Mouse (Mus musculus): Measurements from ENCODE around the gene Tfip11. TPM values are rescaled to one million over a fixed set of nuclear protein-coding genes. Genes with fewer than 3 reads are reported as not detected.

Gene Tfip11
- polyA plus RNA-seq, 1 experiment from 2014 or later: 8.0 TPM

- H3K9ac ChIP-seq (replicated peaks): no peak overlapping the region
- H3K9me3 ChIP-seq (ENCODE audit: low read length): no peaks in the 10 kb centered on the region
- 74% methylated on average over 5 of the region's 5 CpGs for WGBS (ENCODE audit: insufficient replicate concordance)
- no peak overlapping the region for H3K27ac ChIP-seq (ENCODE audit: low read depth)
- TF ChIP-seq EP300 (IDR thresholded peaks at IDR 0.05; ENCODE audit: low read depth): no peak
- TF ChIP-seq CTCF (IDR thresholded peaks at IDR 0.05; ENCODE audit: low read depth): no peak
- DNase-seq (no peak), ATAC-seq (no peak)
- no peaks in the 10 kb centered on the region for H3K27me3 ChIP-seq (ENCODE audit: insufficient read depth, low read length)
- no peak overlapping the region for H3K4me2 ChIP-seq (ENCODE audit: low read depth, low read length)
- H3K36me3 ChIP-seq (replicated peaks; ENCODE audit: insufficient read depth, low read length): peaks cover 10% of the 10 kb centered on the region
- peaks cover 13% of the 10 kb centered on the region for H3K4me1 ChIP-seq (ENCODE audit: insufficient read depth)
- H3K4me3 ChIP-seq (ENCODE audit: low read depth, low read length): no peak overlapping the region
Measured at GRCm38 (mm10) chr5:112320379-112320778, 5.8 kb upstream of the Tfip11 start.

GRCm38 (mm10) chr5:112320936-112321335 is 5.2 kb upstream of the Tfip11 start:
- no peak overlapping the region for H3K9ac ChIP-seq (replicated peaks)
- DNase-seq (no peak), ATAC-seq (no peak)
- 70% methylated on average over 6 of the region's 6 CpGs for WGBS (ENCODE audit: insufficient replicate concordance)
- no peaks in the 10 kb centered on the region for H3K9me3 ChIP-seq (ENCODE audit: low read length)
- no peak overlapping the region for H3K4me3 ChIP-seq (ENCODE audit: low read depth, low read length)
- H3K4me2 ChIP-seq (ENCODE audit: low read depth, low read length): no peak overlapping the region
- H3K4me1 ChIP-seq (ENCODE audit: insufficient read depth): peaks cover 17% of the 10 kb centered on the region
- no peaks in the 10 kb centered on the region for H3K27me3 ChIP-seq (ENCODE audit: insufficient read depth, low read length)
- peaks cover 4% of the 10 kb centered on the region for H3K36me3 ChIP-seq (replicated peaks; ENCODE audit: insufficient read depth, low read length)
- TF ChIP-seq EP300 (IDR thresholded peaks at IDR 0.05; ENCODE audit: low read depth) (no peak), CTCF (IDR thresholded peaks at IDR 0.05; ENCODE audit: low read depth) (no peak)
- no peak overlapping the region for H3K27ac ChIP-seq (ENCODE audit: low read depth)

- WGBS (ENCODE audit: insufficient replicate concordance): 73% methylated on average over 4 of the region's 4 CpGs
- no peak overlapping the region for H3K4me3 ChIP-seq (ENCODE audit: low read depth, low read length)
- no peaks in the 10 kb centered on the region for H3K9me3 ChIP-seq (ENCODE audit: low read length)
- H3K27me3 ChIP-seq (ENCODE audit: insufficient read depth, low read length): no peaks in the 10 kb centered on the region
- H3K36me3 ChIP-seq (replicated peaks; ENCODE audit: insufficient read depth, low read length): no peaks in the 10 kb centered on the region
- peaks cover 17% of the 10 kb centered on the region for H3K4me1 ChIP-seq (ENCODE audit: insufficient read depth)
- H3K27ac ChIP-seq (ENCODE audit: low read depth): no peak overlapping the region
- H3K4me2 ChIP-seq (ENCODE audit: low read depth, low read length): no peak overlapping the region
- ATAC-seq (no peak), DNase-seq (no peak)
- H3K9ac ChIP-seq (replicated peaks): no peak overlapping the region
- TF ChIP-seq CTCF (IDR thresholded peaks at IDR 0.05; ENCODE audit: low read depth): no peak
- TF ChIP-seq EP300 (IDR thresholded peaks at IDR 0.05; ENCODE audit: low read depth): no peak
Measured at GRCm38 (mm10) chr5:112321376-112321775, 4.8 kb upstream of the Tfip11 start.

- Histone ChIP-seq H3K4me2 (ENCODE audit: low read depth, low read length) (no peak overlapping the region), H3K9ac (replicated peaks) (no peak overlapping the region), H3K36me3 (replicated peaks; ENCODE audit: insufficient read depth, low read length) (peaks cover 8% of the 10 kb centered on the region; the same call in 1 of the 2 replicates), H3K27me3 (ENCODE audit: insufficient read depth, low read length) (no peaks in the 10 kb centered on the region), H3K4me3 (ENCODE audit: low read depth, low read length) (no peak overlapping the region), H3K9me3 (ENCODE audit: low read length) (no peaks in the 10 kb centered on the region), H3K27ac (ENCODE audit: low read depth) (no peak overlapping the region), H3K4me1 (ENCODE audit: insufficient read depth) (peaks cover 23% of the 10 kb centered on the region)
- 88% methylated on average over 6 of the region's 6 CpGs for WGBS (ENCODE audit: insufficient replicate concordance)
- ATAC-seq (no peak), DNase-seq (no peak)
- TF ChIP-seq CTCF (IDR thresholded peaks at IDR 0.05; ENCODE audit: low read depth) (no peak), EP300 (IDR thresholded peaks at IDR 0.05; ENCODE audit: low read depth) (no peak)
Measured at GRCm38 (mm10) chr5:112323246-112323645, 2.9 kb upstream of the Tfip11 start.

- Histone ChIP-seq H3K27ac (ENCODE audit: low read depth) (peak overlapping the region; percentile 63), H3K27me3 (ENCODE audit: insufficient read depth, low read length) (no peaks in the 10 kb centered on the region), H3K4me3 (ENCODE audit: low read depth, low read length) (peak overlapping the region; percentile 73), H3K4me1 (ENCODE audit: insufficient read depth) (peaks cover 23% of the 10 kb centered on the region), H3K9ac (replicated peaks) (peak overlapping the region; percentile 16), H3K4me2 (ENCODE audit: low read depth, low read length) (peak overlapping the region; percentile 80), H3K36me3 (replicated peaks; ENCODE audit: insufficient read depth, low read length) (peaks cover 23% of the 10 kb centered on the region), H3K9me3 (ENCODE audit: low read length) (no peaks in the 10 kb centered on the region)
- DNase-seq: peak; percentile 77
- 0 out of 2 replicates have a peak, but pooled peaks have one; percentile 6 for TF ChIP-seq CTCF (IDR thresholded peaks at IDR 0.05; ENCODE audit: low read depth)
- TF ChIP-seq EP300 (IDR thresholded peaks at IDR 0.05; ENCODE audit: low read depth): no peak
- ATAC-seq: peak; percentile 75
- 10% methylated on average over 24 of the region's 24 CpGs for WGBS (ENCODE audit: insufficient replicate concordance)
Measured at GRCm38 (mm10) chr5:112324637-112325545, 1.3 kb upstream of the Tfip11 start.

- Histone ChIP-seq H3K4me1 (ENCODE audit: insufficient read depth) (peaks cover 23% of the 10 kb centered on the region), H3K9me3 (ENCODE audit: low read length) (no peaks in the 10 kb centered on the region), H3K27ac (ENCODE audit: low read depth) (peak overlapping the region; percentile 49), H3K27me3 (ENCODE audit: insufficient read depth, low read length) (no peaks in the 10 kb centered on the region), H3K4me3 (ENCODE audit: low read depth, low read length) (peak overlapping the region; percentile 73), H3K4me2 (ENCODE audit: low read depth, low read length) (peak overlapping the region; percentile 80), H3K36me3 (replicated peaks; ENCODE audit: insufficient read depth, low read length) (peaks cover 40% of the 10 kb centered on the region), H3K9ac (replicated peaks) (peak overlapping the region; percentile 68)
- WGBS (ENCODE audit: insufficient replicate concordance): 1% methylated on average over 30 of the region's 33 CpGs
- DNase-seq (no peak), ATAC-seq (peak; percentile 28)
- TF ChIP-seq EP300 (IDR thresholded peaks at IDR 0.05; ENCODE audit: low read depth) (no peak), CTCF (IDR thresholded peaks at IDR 0.05; ENCODE audit: low read depth) (no peak)
Measured at GRCm38 (mm10) chr5:112326446-112327009, 370 bp downstream of the Tfip11 start.
